Mouse (Mus musculus): Measurements from ENCODE around the gene Tcta. TPM values are rescaled to one million over a fixed set of nuclear protein-coding genes. Genes with fewer than 3 reads are reported as not detected.
"Not testable (repeated sequence)": the region's sequence is repeated elsewhere in the genome, so short reads cannot be mapped to it uniquely, and the experiment has no call there.

Gene Tcta
- polyA plus RNA-seq, 1 experiment from 2014 or later: 30.9 TPM

- 50% methylated on average over 8 of the region's 8 CpGs for WGBS
- Histone ChIP-seq H3K27me3 (no peaks in the 10 kb centered on the region), H3K4me1 (no peaks in the 10 kb centered on the region), H3K9me3 (replicated peaks) (no peaks in the 10 kb centered on the region), H3K4me3 (no peak overlapping the region), H3K4me2 (no peak overlapping the region), H3K36me3 (ENCODE audit: poor library complexity, severe bottlenecking) (no peaks in the 10 kb centered on the region), H3K27ac (no peak overlapping the region), H3K9ac (no peak overlapping the region)
- ATAC-seq: no peak
These were observed 25.7 kb downstream of the Tcta start for GRCm38 (mm10) chr9:108280071-108280828.

GRCm38 (mm10) chr9:108278697-108279450 lies 27.1 kb downstream of the Tcta start:
- H3K4me3 ChIP-seq: no peak overlapping the region
- 70% methylated on average over 10 of the region's 10 CpGs for WGBS
- no peak overlapping the region for H3K27ac ChIP-seq
- H3K9ac ChIP-seq: no peak overlapping the region
- H3K27me3 ChIP-seq: no peaks in the 10 kb centered on the region
- no peaks in the 10 kb centered on the region for H3K36me3 ChIP-seq (ENCODE audit: poor library complexity, severe bottlenecking)
- ATAC-seq: no peak
- no peaks in the 10 kb centered on the region for H3K9me3 ChIP-seq (replicated peaks)
- H3K4me1 ChIP-seq: no peaks in the 10 kb centered on the region
- no peak overlapping the region for H3K4me2 ChIP-seq

GRCm38 (mm10) chr9:108275331-108275659 lies 30.7 kb downstream of the Tcta start:
- Histone ChIP-seq H3K27ac (no peak overlapping the region), H3K4me2 (no peak overlapping the region), H3K36me3 (ENCODE audit: poor library complexity, severe bottlenecking) (no peaks in the 10 kb centered on the region), H3K9me3 (replicated peaks) (no peaks in the 10 kb centered on the region), H3K9ac (no peak overlapping the region), H3K27me3 (no peaks in the 10 kb centered on the region), H3K4me1 (no peaks in the 10 kb centered on the region), H3K4me3 (no peak overlapping the region)
- ATAC-seq: no peak
- 71% methylated on average over 6 of the region's 6 CpGs for WGBS

GRCm38 (mm10) chr9:108274476-108275330 lies 31.3 kb downstream of the Tcta start:
- H3K36me3 ChIP-seq (ENCODE audit: poor library complexity, severe bottlenecking): no peaks in the 10 kb centered on the region
- 77% methylated on average over 5 of the region's 5 CpGs for WGBS
- no peaks in the 10 kb centered on the region for H3K27me3 ChIP-seq
- no peak overlapping the region for H3K4me3 ChIP-seq
- no peak for ATAC-seq
- H3K9ac ChIP-seq: no peak overlapping the region
- no peak overlapping the region for H3K27ac ChIP-seq
- no peaks in the 10 kb centered on the region for H3K9me3 ChIP-seq (replicated peaks)
- H3K4me1 ChIP-seq: no peaks in the 10 kb centered on the region
- no peak overlapping the region for H3K4me2 ChIP-seq

- 74% methylated on average over 4 of the region's 4 CpGs for WGBS
- H3K27ac ChIP-seq: no peak overlapping the region
- no peaks in the 10 kb centered on the region for H3K36me3 ChIP-seq (ENCODE audit: poor library complexity, severe bottlenecking)
- no peaks in the 10 kb centered on the region for H3K27me3 ChIP-seq
- H3K9me3 ChIP-seq (replicated peaks): no peaks in the 10 kb centered on the region
- no peaks in the 10 kb centered on the region for H3K4me1 ChIP-seq
- no peak for ATAC-seq
- no peak overlapping the region for H3K9ac ChIP-seq
- no peak overlapping the region for H3K4me2 ChIP-seq
- H3K4me3 ChIP-seq: no peak overlapping the region
These were observed 32.5 kb downstream of the Tcta start for GRCm38 (mm10) chr9:108273485-108273884.

GRCm38 (mm10) chr9:108272691-108273090 lies 33.3 kb downstream of the Tcta start:
- Histone ChIP-seq H3K4me2 (no peak overlapping the region), H3K4me1 (no peaks in the 10 kb centered on the region), H3K9me3 (replicated peaks) (no peaks in the 10 kb centered on the region), H3K27ac (no peak overlapping the region), H3K36me3 (ENCODE audit: poor library complexity, severe bottlenecking) (no peaks in the 10 kb centered on the region), H3K27me3 (no peaks in the 10 kb centered on the region), H3K9ac (no peak overlapping the region), H3K4me3 (no peak overlapping the region)
- no peak for ATAC-seq
- 83% methylated on average over 5 of the region's 5 CpGs for WGBS

GRCm38 (mm10) chr9:108271941-108272340 lies 34.0 kb downstream of the Tcta start:
- 56% methylated on average over 2 of the region's 2 CpGs for WGBS
- Histone ChIP-seq H3K27ac (no peak overlapping the region), H3K9ac (no peak overlapping the region), H3K4me3 (no peak overlapping the region), H3K36me3 (ENCODE audit: poor library complexity, severe bottlenecking) (no peaks in the 10 kb centered on the region), H3K9me3 (replicated peaks) (no peaks in the 10 kb centered on the region), H3K4me2 (no peak overlapping the region), H3K4me1 (no peaks in the 10 kb centered on the region), H3K27me3 (no peaks in the 10 kb centered on the region)
- ATAC-seq: no peak

GRCm38 (mm10) chr9:108268701-108269100 lies 37.3 kb downstream of the Tcta start:
- H3K27ac ChIP-seq: not testable (repeated sequence)

GRCm38 (mm10) chr9:108267691-108268090 lies 38.3 kb downstream of the Tcta start:
- no peak overlapping the region for H3K4me2 ChIP-seq
- H3K27ac ChIP-seq: no peak overlapping the region

More at GRCm38 (mm10) chr9:108268701-108269100, 37.3 kb downstream of the Tcta start:
- not testable (repeated sequence) for H3K27me3 ChIP-seq; ATAC-seq; H3K4me1 ChIP-seq; H3K9ac ChIP-seq; H3K36me3 ChIP-seq (ENCODE audit: poor library complexity, severe bottlenecking); H3K9me3 ChIP-seq (replicated peaks); H3K4me2 ChIP-seq; H3K4me3 ChIP-seq
- WGBS: 88% methylated on average over 6 of the region's 7 CpGs

GRCm38 (mm10) chr9:108266261-108266935 lies 39.6 kb downstream of the Tcta start:
- ATAC-seq: no peak
- peaks cover 22% of the 10 kb centered on the region for H3K4me1 ChIP-seq
- no peaks in the 10 kb centered on the region for H3K27me3 ChIP-seq
- no peak overlapping the region for H3K4me2 ChIP-seq
- H3K9me3 ChIP-seq (replicated peaks): no peaks in the 10 kb centered on the region
- H3K4me3 ChIP-seq: no peak overlapping the region
- WGBS: 66% methylated on average over 10 of the region's 10 CpGs
- no peak overlapping the region for H3K9ac ChIP-seq
- no peak overlapping the region for H3K27ac ChIP-seq
- no peaks in the 10 kb centered on the region for H3K36me3 ChIP-seq (ENCODE audit: poor library complexity, severe bottlenecking)

More at GRCm38 (mm10) chr9:108267691-108268090, 38.3 kb downstream of the Tcta start:
- no peak overlapping the region for H3K4me3 ChIP-seq
- H3K9me3 ChIP-seq (replicated peaks): no peaks in the 10 kb centered on the region
- H3K36me3 ChIP-seq (ENCODE audit: poor library complexity, severe bottlenecking): no peaks in the 10 kb centered on the region
- ATAC-seq: no peak
- WGBS: 89% methylated on average over 7 of the region's 7 CpGs
- H3K4me1 ChIP-seq: peaks cover 9% of the 10 kb centered on the region
- no peaks in the 10 kb centered on the region for H3K27me3 ChIP-seq
- H3K9ac ChIP-seq: no peak overlapping the region

GRCm38 (mm10) chr9:108264191-108264921 lies 41.6 kb downstream of the Tcta start:
- Histone ChIP-seq H3K4me3 (peak overlapping the region; percentile 98), H3K36me3 (ENCODE audit: poor library complexity, severe bottlenecking) (no peaks in the 10 kb centered on the region), H3K4me2 (peak overlapping the region; percentile 83), H3K9me3 (replicated peaks) (no peaks in the 10 kb centered on the region), H3K4me1 (peaks cover 24% of the 10 kb centered on the region), H3K27ac (peak overlapping the region; percentile 94), H3K9ac (peak overlapping the region; percentile 46; the same call in 1 of the 2 replicates), H3K27me3 (no peaks in the 10 kb centered on the region)
- 17% methylated on average over 10 of the region's 10 CpGs for WGBS
- ATAC-seq: no peak; the same call in 1 of the 2 replicates
